Mouse (Mus musculus) ES-E14 (cell line): ENCODE data around the gene Fxn.

ENCODE experiments used
- CHD2 ChIP-seq: IDR thresholded peaks from 2 replicates; pipeline ENCODE4 v1.6.1; 2014; ENCODE audit warnings: mild to moderate bottlenecking, low read depth, low read length, inconsistent platforms
- HCFC1 ChIP-seq: IDR thresholded peaks from 2 replicates; pipeline ENCODE4 v1.6.1; 2012; ENCODE audit warnings: low read length, inconsistent platforms, borderline replicate concordance; ENCODE audit not compliant: insufficient read depth
- MAFK ChIP-seq: IDR thresholded peaks from 2 replicates; pipeline ENCODE4 v1.6.1; 2014; ENCODE audit warnings: mild to moderate bottlenecking, low read depth, low read length, inconsistent platforms; ENCODE audit not compliant: insufficient read depth

GRCm38 (mm10) chr19:24241799-24242546 is 38.4 kb downstream of the Fxn start:
- peak; percentile 55; the same call in 1 of the 2 replicates for TF ChIP-seq MAFK
- no peak for TF ChIP-seq HCFC1
- TF ChIP-seq CHD2, result no peak
